In the genomic region with DNA sequence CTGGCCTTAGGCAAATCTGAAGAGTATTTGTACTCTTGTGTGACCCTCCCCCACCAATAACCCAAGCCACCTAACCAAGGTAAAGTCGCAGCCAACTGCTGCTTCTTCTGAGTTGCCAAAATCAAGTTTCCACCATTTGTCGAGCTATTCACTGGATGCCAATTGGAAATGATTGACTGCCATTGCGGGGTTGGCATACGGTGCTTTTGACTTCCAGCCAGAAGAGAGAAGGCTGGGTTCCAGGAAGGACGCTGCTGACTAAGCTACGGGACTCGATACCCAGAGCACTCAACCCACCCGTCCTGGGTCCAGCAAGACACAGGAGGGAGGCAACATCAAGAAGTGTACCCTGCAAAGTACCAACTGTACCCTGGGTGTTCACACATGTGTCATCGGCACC, we compare ENCODE assay signal across 12 mouse cellular contexts.
DNase-seq lines count a peak whose midpoint lies in the region; ATAC-seq and TF ChIP-seq lines count a peak whose summit lies in the region.
"Had no signal": no experiment of that assay in that cellular context is flagged by ENCODE, and none has a peak within 500 bp of the region (broad histone marks: within the 10 kb centered on the region; RNA-seq: fewer than 3 reads in every experiment).

No protein-coding gene starts in this region.

- H3K9me3 ChIP-seq in forebrain, embryonic 13.5 days (replicated peaks) = no peaks in the 10 kb centered on the region
- no peaks in the 10 kb centered on the region for H3K9me3 ChIP-seq in forebrain, embryonic 10.5 days
- no peaks in the 10 kb centered on the region for H3K9me3 ChIP-seq in ES-E14 (ENCODE audit: control insufficient read depth, insufficient read depth, low read depth, low read length)
- no peaks in the 10 kb centered on the region for H3K9me3 ChIP-seq in intestine, embryonic 16.5 days (ENCODE audit: control insufficient read depth, low read length)
- H3K9me3 ChIP-seq: embryonic facial prominence, embryonic 12.5 days; limb, embryonic 13.5 days had no signal

- ATAC-seq in forebrain, embryonic 13.5 days = peak; percentile 74
- no peak for ATAC-seq in intestine, embryonic 16.5 days
- ATAC-seq: intestine, postnatal 0 days had no signal

- no peak overlapping the region for H3K4me3 ChIP-seq in forebrain, embryonic 13.5 days
- H3K4me3 ChIP-seq in forebrain, embryonic 10.5 days = no peak overlapping the region
- H3K4me3 ChIP-seq in ES-E14 (ENCODE audit: insufficient read depth in 1 of 2, low read depth in 1 of 2, low read length in 2 of 2, poor library complexity in 1 of 2, severe bottlenecking in 1 of 2) = no peak overlapping the region
- H3K4me3 ChIP-seq in intestine, embryonic 16.5 days (ENCODE audit: low read length) = no peak overlapping the region
- no peak overlapping the region for H3K4me3 ChIP-seq in thymus, adult 2 months (ENCODE audit: control insufficient read depth, insufficient read depth, low read length)
- H3K4me3 ChIP-seq: embryonic facial prominence, embryonic 12.5 days; limb, embryonic 13.5 days had no signal

- 73% methylated on average over 9 of the region's 9 CpGs for WGBS in forebrain, embryonic 13.5 days
- 93% methylated on average over 9 of the region's 9 CpGs for WGBS in forebrain, embryonic 10.5 days
- WGBS in intestine, embryonic 16.5 days = 87% methylated on average over 9 of the region's 9 CpGs
- 90% methylated on average over 9 of the region's 9 CpGs for WGBS in thymus, adult 2 months

- no peak for DNase-seq in forebrain, embryonic 10.5 days (ENCODE audit: extremely low spot score, low spot score)
- no peak for DNase-seq in ES-E14 (ENCODE audit: low read depth, low spot score)
- DNase-seq in cerebellum, adult 9-10 months = peak; percentile 91
- peak; percentile 64 for DNase-seq in layer of hippocampus, adult 9-11 months
- DNase-seq in kidney, adult 11 months = no peak
- DNase-seq in thymus, adult 2 months = no peak
- DNase-seq: lung, postnatal 10 days had no signal

- H3K27ac ChIP-seq in forebrain, embryonic 13.5 days = no peak overlapping the region
- no peak overlapping the region for H3K27ac ChIP-seq in forebrain, embryonic 10.5 days
- H3K27ac ChIP-seq in ES-E14 (ENCODE audit: insufficient read depth, low read depth, low read length, poor library complexity, severe bottlenecking) = peak overlapping the region; percentile 55; the same call in 1 of the 2 replicates
- no peak overlapping the region for H3K27ac ChIP-seq in intestine, embryonic 16.5 days (ENCODE audit: low read length)
- no peak overlapping the region for H3K27ac ChIP-seq in thymus, adult 2 months (ENCODE audit: control insufficient read depth, insufficient read depth, low read length)
- H3K27ac ChIP-seq: embryonic facial prominence, embryonic 12.5 days; limb, embryonic 13.5 days had no signal

- TF ChIP-seq POLR2A in thymus, adult 2 months (IDR thresholded peaks at IDR 0.05; ENCODE audit: control insufficient read depth, extremely low read depth, insufficient read depth, low read length, poor library complexity) = no peak

- H3K9ac ChIP-seq in forebrain, embryonic 13.5 days = no peak overlapping the region
- no peak overlapping the region for H3K9ac ChIP-seq in ES-E14 (ENCODE audit: insufficient read depth, low read depth, low read length, poor library complexity, severe bottlenecking)
- no peak overlapping the region for H3K9ac ChIP-seq in intestine, embryonic 16.5 days (ENCODE audit: low read depth, low read length)
- H3K9ac ChIP-seq: embryonic facial prominence, embryonic 12.5 days; limb, embryonic 13.5 days had no signal

- H3K4me1 ChIP-seq in forebrain, embryonic 13.5 days = no peaks in the 10 kb centered on the region; the same call in 1 of the 2 replicates
- H3K4me1 ChIP-seq in forebrain, embryonic 10.5 days = no peaks in the 10 kb centered on the region
- no peaks in the 10 kb centered on the region for H3K4me1 ChIP-seq in ES-E14 (ENCODE audit: control insufficient read depth in 2 of 2, insufficient read depth in 2 of 2, low read length in 2 of 2, poor library complexity in 1 of 2)
- H3K4me1 ChIP-seq in intestine, embryonic 16.5 days (ENCODE audit: control insufficient read depth, insufficient read depth, low read length) = no peaks in the 10 kb centered on the region
- H3K4me1 ChIP-seq in thymus, adult 2 months (replicated peaks; ENCODE audit: control insufficient read depth, insufficient read depth, low read length) = no peaks in the 10 kb centered on the region
- H3K4me1 ChIP-seq: embryonic facial prominence, embryonic 12.5 days; limb, embryonic 13.5 days had no signal

- in situ Hi-C loops in ES-E14 (cut with MboI; ENCODE audit: low sequenced_read_pairs in 2 of 2, unreplicated experiment in 2 of 2) = no loop called here

- no peak for TF ChIP-seq CTCF in thymus, adult 2 months (IDR thresholded peaks at IDR 0.05; ENCODE audit: borderline replicate concordance, control insufficient read depth, extremely low read depth, insufficient read depth, low read length, poor library complexity)

- no peaks in the 10 kb centered on the region for H3K27me3 ChIP-seq in forebrain, embryonic 13.5 days
- no peaks in the 10 kb centered on the region for H3K27me3 ChIP-seq in forebrain, embryonic 10.5 days (ENCODE audit: poor library complexity, severe bottlenecking)
- H3K27me3 ChIP-seq in intestine, embryonic 16.5 days (replicated peaks; ENCODE audit: control insufficient read depth, insufficient read depth, low read length) = no peaks in the 10 kb centered on the region
- no peaks in the 10 kb centered on the region for H3K27me3 ChIP-seq in thymus, adult 2 months (ENCODE audit: control insufficient read depth, insufficient read depth, low read length)
- H3K27me3 ChIP-seq: embryonic facial prominence, embryonic 12.5 days; limb, embryonic 13.5 days had no signal

- H3K4me2 ChIP-seq in forebrain, embryonic 13.5 days = no peak overlapping the region
- H3K4me2 ChIP-seq in intestine, embryonic 16.5 days (ENCODE audit: low read depth, low read length) = no peak overlapping the region
- H3K4me2 ChIP-seq: embryonic facial prominence, embryonic 12.5 days; limb, embryonic 13.5 days had no signal

- no peaks in the 10 kb centered on the region for H3K36me3 ChIP-seq in forebrain, embryonic 13.5 days (ENCODE audit: poor library complexity, severe bottlenecking)
- H3K36me3 ChIP-seq in forebrain, embryonic 10.5 days (replicated peaks) = no peaks in the 10 kb centered on the region
- H3K36me3 ChIP-seq in ES-E14 (ENCODE audit: control insufficient read depth, insufficient read depth, low read length, poor library complexity, severe bottlenecking) = no peaks in the 10 kb centered on the region
- H3K36me3 ChIP-seq in intestine, embryonic 16.5 days (ENCODE audit: control insufficient read depth, insufficient read depth, low read length) = no peaks in the 10 kb centered on the region
- H3K36me3 ChIP-seq in thymus, adult 2 months (ENCODE audit: control insufficient read depth, insufficient read depth, low read length) = no peaks in the 10 kb centered on the region
- H3K36me3 ChIP-seq: embryonic facial prominence, embryonic 12.5 days; limb, embryonic 13.5 days had no signal

TF ChIP-seq in ES-E14, 5 proteins besides CTCF, POLR2A, EP300 and RAD21:
- no peak for TF ChIP-seq ZC3H11A (IDR thresholded peaks at IDR 0.05; ENCODE audit: borderline replicate concordance, low read depth, low read length)
- TF ChIP-seq HCFC1 (IDR thresholded peaks at IDR 0.05; ENCODE audit: borderline replicate concordance, insufficient read depth, low read length) = no peak
- TF ChIP-seq MAFK (IDR thresholded peaks at IDR 0.05; ENCODE audit: insufficient read depth, low read depth, low read length) = no peak
- TF ChIP-seq CHD2 (IDR thresholded peaks at IDR 0.05; ENCODE audit: low read depth, low read length) = no peak
- TF ChIP-seq ZNF384 (IDR thresholded peaks at IDR 0.05; ENCODE audit: low read depth, low read length) = no peak

Comparison
In these comparisons a context has a peak if more than half of its experiments do, and no peak if none do; other contexts are left out.
1. DNase-seq: peak in cerebellum, adult 9-10 months (single experiment) and layer of hippocampus, adult 9-11 months (single experiment); none in forebrain, embryonic 10.5 days (single experiment), ES-E14 (single experiment), kidney, adult 11 months (single experiment) and thymus, adult 2 months (single experiment).